In the genomic region with DNA sequence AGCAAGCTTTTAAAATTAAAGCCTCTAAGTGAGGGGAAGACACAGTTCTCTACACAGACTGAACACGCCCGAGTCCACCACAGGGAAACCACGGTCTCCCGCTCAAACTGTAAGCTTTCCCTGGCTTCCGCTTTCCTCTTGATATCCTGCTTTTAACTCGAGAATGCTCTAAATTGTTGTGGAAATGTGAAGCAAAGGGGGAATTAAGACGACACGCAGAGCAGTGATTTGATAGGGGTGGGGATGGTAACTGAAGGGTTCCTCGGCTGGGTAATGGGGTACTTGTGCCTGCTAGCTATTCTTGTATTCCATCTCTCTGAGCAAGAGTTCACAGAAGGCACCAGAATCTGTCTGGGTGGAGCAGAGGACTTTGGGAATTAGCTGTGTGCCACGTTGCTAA, we compare ENCODE assay signal across 20 mouse cellular contexts. TPM values are rescaled to one million over a fixed set of nuclear protein-coding genes. Genes with fewer than 3 reads are reported as not detected.
DNase-seq lines count a peak whose midpoint lies in the region; ATAC-seq and TF ChIP-seq lines count a peak whose summit lies in the region.
"Had no signal": no experiment of that assay in that cellular context is flagged by ENCODE, and none has a peak within 500 bp of the region (broad histone marks: within the 10 kb centered on the region; RNA-seq: fewer than 3 reads in every experiment).

No protein-coding gene starts in this region.

- no peaks in the 10 kb centered on the region for H3K36me3 ChIP-seq in hindbrain, embryonic 10.5 days
- H3K36me3 ChIP-seq in hindbrain, embryonic 12.5 days: no peaks in the 10 kb centered on the region
- no peaks in the 10 kb centered on the region for H3K36me3 ChIP-seq in forebrain, postnatal 0 days (ENCODE audit: insufficient read depth)
- H3K36me3 ChIP-seq: limb, embryonic 15.5 days had no signal

- no peak overlapping the region for H3K27ac ChIP-seq in cerebellum, adult 2 months (ENCODE audit: insufficient read depth, low read length)
- 0 out of 2 replicates have a peak overlapping the region, but pooled peaks have one; percentile 8 for H3K27ac ChIP-seq in hindbrain, embryonic 10.5 days
- H3K27ac ChIP-seq in hindbrain, embryonic 12.5 days: no peak overlapping the region
- no peak overlapping the region for H3K27ac ChIP-seq in forebrain, postnatal 0 days (ENCODE audit: low read depth, low read length)
- H3K27ac ChIP-seq: limb, embryonic 15.5 days; stomach, postnatal 0 days had no signal

- H3K9me3 ChIP-seq in hindbrain, embryonic 10.5 days: no peaks in the 10 kb centered on the region
- no peaks in the 10 kb centered on the region for H3K9me3 ChIP-seq in hindbrain, embryonic 12.5 days (replicated peaks)
- H3K9me3 ChIP-seq in forebrain, postnatal 0 days (ENCODE audit: low read length): no peaks in the 10 kb centered on the region
- H3K9me3 ChIP-seq: limb, embryonic 15.5 days had no signal

- no peak overlapping the region for H3K4me3 ChIP-seq in cerebellum, adult 2 months (replicated peaks; ENCODE audit: insufficient read depth, low read depth, low read length)
- H3K4me3 ChIP-seq in hindbrain, embryonic 10.5 days: no peak overlapping the region
- no peak overlapping the region for H3K4me3 ChIP-seq in hindbrain, embryonic 12.5 days
- H3K4me3 ChIP-seq in forebrain, postnatal 0 days (ENCODE audit: low read depth, low read length): 0 out of 2 replicates have a peak overlapping the region, but pooled peaks have one; percentile 11
- H3K4me3 ChIP-seq: erythroblast, embryonic 14.5 days; limb, embryonic 15.5 days had no signal

- 0 out of 2 replicates have a peak, but pooled peaks have one; percentile 2 for TF ChIP-seq CTCF in cerebellum, adult 2 months (IDR thresholded peaks at IDR 0.05; ENCODE audit: borderline replicate concordance, insufficient read depth, low read depth, low read length)
- TF ChIP-seq CTCF in forebrain, postnatal 0 days (IDR thresholded peaks at IDR 0.05; ENCODE audit: low read depth): no peak

- H3K27me3 ChIP-seq in cerebellum, adult 2 months (ENCODE audit: control insufficient read depth, insufficient read depth, low read length): no peaks in the 10 kb centered on the region
- peaks cover 21% of the 10 kb centered on the region for H3K27me3 ChIP-seq in hindbrain, embryonic 10.5 days (ENCODE audit: insufficient read depth, poor library complexity, severe bottlenecking)
- H3K27me3 ChIP-seq in hindbrain, embryonic 12.5 days: peaks cover 10% of the 10 kb centered on the region; the same call in 1 of the 2 replicates
- no peaks in the 10 kb centered on the region; the same call in 1 of the 2 replicates for H3K27me3 ChIP-seq in forebrain, postnatal 0 days (ENCODE audit: insufficient read depth, low read length)

- WGBS in cerebellum, adult 2 months: 61% methylated on average over 10 of the region's 10 CpGs
- 55% methylated on average over 10 of the region's 10 CpGs for WGBS in hindbrain, embryonic 10.5 days
- 55% methylated on average over 10 of the region's 10 CpGs for WGBS in hindbrain, embryonic 12.5 days
- WGBS in forebrain, postnatal 0 days: 30% methylated on average over 10 of the region's 10 CpGs

- H3K4me2 ChIP-seq in hindbrain, embryonic 12.5 days (replicated peaks): no peak overlapping the region
- H3K4me2 ChIP-seq in forebrain, postnatal 0 days (ENCODE audit: low read depth): peak overlapping the region; percentile 29
- H3K4me2 ChIP-seq: limb, embryonic 15.5 days had no signal

- H3K4me1 ChIP-seq in cerebellum, adult 2 months (ENCODE audit: control insufficient read depth, insufficient read depth, low read length): no peaks in the 10 kb centered on the region
- peaks cover 49% of the 10 kb centered on the region for H3K4me1 ChIP-seq in hindbrain, embryonic 10.5 days (replicated peaks)
- H3K4me1 ChIP-seq in hindbrain, embryonic 12.5 days: peaks cover 28% of the 10 kb centered on the region
- peaks cover 3% of the 10 kb centered on the region; the same call in 1 of the 2 replicates for H3K4me1 ChIP-seq in forebrain, postnatal 0 days (ENCODE audit: insufficient read depth)

- no peak for ATAC-seq in hindbrain, embryonic 12.5 days (ENCODE audit: low FRiP score)
- ATAC-seq in forebrain, postnatal 0 days: no peak
- ATAC-seq: intestine, postnatal 0 days had no signal

- no peak for DNase-seq in cerebellum, adult 2 months
- DNase-seq in cerebellum, adult 9-10 months: no peak
- no peak for DNase-seq in hindbrain, embryonic 10.5 days (ENCODE audit: low spot score)
- peak; percentile 57 for DNase-seq in ES-CJ7 (ENCODE audit: low read depth, low spot score)
- no peak for DNase-seq in forebrain, postnatal 0 days
- no peak for DNase-seq in right cerebral cortex, adult 2 months (ENCODE audit: low spot score in 2 of 2)
- DNase-seq in cerebellum, adult 18-20 months: no peak
- DNase-seq: adrenal gland, postnatal 10 days; gastrocnemius, postnatal 14 days; lung, adult 18-20 months; lung, postnatal 4 days; midbrain, embryonic 14.5 days; right cerebral cortex, adult 18-20 months; thymus, postnatal 36 days had no signal

- H3K9ac ChIP-seq in hindbrain, embryonic 12.5 days: no peak overlapping the region
- no peak overlapping the region for H3K9ac ChIP-seq in forebrain, postnatal 0 days
- H3K9ac ChIP-seq: limb, embryonic 15.5 days had no signal

- TF ChIP-seq POLR2A in cerebellum, adult 2 months (IDR thresholded peaks at IDR 0.05; ENCODE audit: borderline replicate concordance, insufficient read depth, low read length): no peak

RNA-seq across cellular contexts. Expression of gene Ankrd6, which starts 1.9 kb away (rescaled TPM):
- polyA plus RNA-seq in cerebellum, adult 2 months (2012; rRNA removed): 7.7 and 9.4 TPM in 2 replicates
- polyA plus RNA-seq in hindbrain, embryonic 10.5 days (2016; fragmentation: Nextera tagmentation; extraction: Ambion mirVana): 24.0 and 27.1 TPM in 2 replicates
- 25.7 and 27.5 TPM in 2 replicates for polyA plus RNA-seq in hindbrain, embryonic 12.5 days (2016; fragmentation: Nextera tagmentation; extraction: Ambion mirVana)
- 30.3 and 39.8 TPM in 2 replicates for total RNA-seq in forebrain, postnatal 0 days (2014; rRNA removed)
- polyA plus RNA-seq in forebrain, postnatal 0 days (2015; fragmentation: Nextera tagmentation; extraction: Ambion mirVana): 15.1 and 18.4 TPM in 2 replicates
- total RNA-seq: neutrophil, adult 5-6 weeks had no signal

RNA-seq across cellular contexts. Expression of gene Rragd, which starts 34.1 kb away (rescaled TPM):
- 45.4 and 51.7 TPM in 2 replicates for polyA plus RNA-seq in cerebellum, adult 2 months (2012; rRNA removed)
- polyA plus RNA-seq in hindbrain, embryonic 10.5 days (2016; fragmentation: Nextera tagmentation; extraction: Ambion mirVana): 24.8 and 28.0 TPM in 2 replicates
- polyA plus RNA-seq in hindbrain, embryonic 12.5 days (2016; fragmentation: Nextera tagmentation; extraction: Ambion mirVana): 40.1 and 44.2 TPM in 2 replicates
- total RNA-seq in forebrain, postnatal 0 days (2014; rRNA removed): 45.3 and 53.0 TPM in 2 replicates
- 21.8 and 30.6 TPM in 2 replicates for polyA plus RNA-seq in forebrain, postnatal 0 days (2015; fragmentation: Nextera tagmentation; extraction: Ambion mirVana)
